Mouse (Mus musculus): ENCODE data around the gene Pkd1.

Pkd1 gene

DNA sequence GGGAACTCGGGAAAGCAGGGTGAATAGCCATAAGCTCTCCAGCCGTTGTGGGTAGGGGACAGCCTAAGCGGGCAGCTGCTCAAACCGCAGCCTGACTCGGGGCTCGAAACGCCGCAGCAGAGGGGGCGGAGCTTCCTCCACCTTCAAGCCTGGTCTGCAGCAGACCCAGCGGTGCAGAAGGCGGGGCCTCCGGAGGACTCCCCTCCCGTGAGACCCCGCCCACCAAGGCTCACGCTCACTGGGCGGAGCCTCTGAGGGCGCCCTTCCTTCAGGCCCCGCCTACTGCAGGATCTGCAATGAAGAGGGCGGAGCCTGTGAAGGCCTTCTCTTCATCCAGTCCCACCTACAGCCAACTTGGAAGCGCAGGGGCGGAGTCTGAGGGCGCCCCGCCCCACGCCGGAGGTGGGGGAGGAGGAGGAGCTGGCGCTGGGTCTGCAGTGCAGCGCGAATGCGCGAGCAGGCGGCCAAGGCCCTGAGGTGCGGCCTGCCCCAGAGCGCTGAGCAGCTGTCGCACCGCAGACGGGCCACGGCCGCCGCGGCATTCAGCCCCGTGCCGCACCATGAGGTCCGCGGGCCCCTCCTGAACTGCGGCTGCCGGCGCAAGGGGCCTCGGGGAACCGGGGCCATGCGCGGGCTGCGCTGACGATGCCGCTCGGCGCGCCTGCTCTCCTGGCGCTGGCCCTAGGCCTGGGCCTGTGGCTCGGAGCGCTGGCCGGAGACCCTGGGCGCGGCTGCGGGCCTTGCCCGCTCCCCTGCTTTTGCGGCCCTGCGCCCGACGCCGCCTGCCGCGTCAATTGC, at the start of gene Pkd1:
TSS of gene Pkd1 (plus strand) at position 217 of the 798 bp plus-strand sequence.
- DNase-seq = peak; percentile 91

- DNase-seq = peak; percentile 12
These were observed 47.4 kb upstream of the Pkd1 start for GRCm38 (mm10) chr17:24502208-24502607.

GRCm38 (mm10) chr17:24504085-24504484, 45.5 kb upstream of the Pkd1 start:
- peak; percentile 7 for DNase-seq

GRCm38 (mm10) chr17:24505286-24505955, 44.2 kb upstream of the Pkd1 start:
- DNase-seq = peak; percentile 9

- peak; percentile 43 for DNase-seq
These were observed 43.1 kb upstream of the Pkd1 start for GRCm38 (mm10) chr17:24506332-24507070.

DNA sequence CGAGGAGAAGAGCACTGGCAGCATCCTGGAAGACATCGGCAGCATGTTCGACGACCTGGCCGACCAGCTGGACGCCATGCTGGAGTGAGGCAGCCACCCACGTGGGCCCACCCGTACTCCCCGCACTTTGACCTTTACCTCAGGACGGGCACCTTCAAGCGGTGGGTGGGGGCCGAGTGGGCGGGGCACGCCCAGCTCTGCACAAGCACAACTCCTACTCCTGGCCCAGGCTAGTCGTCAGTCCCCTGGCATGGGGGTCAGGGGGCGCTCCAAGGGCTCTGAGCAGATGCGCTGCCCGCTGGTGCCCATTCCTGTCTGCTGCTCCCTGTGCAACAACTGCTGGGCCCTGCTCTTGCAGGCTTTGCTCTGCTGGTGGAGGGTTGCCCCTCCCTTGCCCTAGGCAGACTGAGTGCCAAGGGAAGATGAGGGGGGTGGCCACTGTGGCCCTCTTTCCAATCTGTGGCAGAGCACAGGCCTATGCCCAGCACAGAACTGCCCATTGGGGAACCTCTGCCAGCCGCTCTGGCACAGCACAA, 42.4 kb upstream of the Pkd1 start:
- peak; percentile 23 for DNase-seq

DNA sequence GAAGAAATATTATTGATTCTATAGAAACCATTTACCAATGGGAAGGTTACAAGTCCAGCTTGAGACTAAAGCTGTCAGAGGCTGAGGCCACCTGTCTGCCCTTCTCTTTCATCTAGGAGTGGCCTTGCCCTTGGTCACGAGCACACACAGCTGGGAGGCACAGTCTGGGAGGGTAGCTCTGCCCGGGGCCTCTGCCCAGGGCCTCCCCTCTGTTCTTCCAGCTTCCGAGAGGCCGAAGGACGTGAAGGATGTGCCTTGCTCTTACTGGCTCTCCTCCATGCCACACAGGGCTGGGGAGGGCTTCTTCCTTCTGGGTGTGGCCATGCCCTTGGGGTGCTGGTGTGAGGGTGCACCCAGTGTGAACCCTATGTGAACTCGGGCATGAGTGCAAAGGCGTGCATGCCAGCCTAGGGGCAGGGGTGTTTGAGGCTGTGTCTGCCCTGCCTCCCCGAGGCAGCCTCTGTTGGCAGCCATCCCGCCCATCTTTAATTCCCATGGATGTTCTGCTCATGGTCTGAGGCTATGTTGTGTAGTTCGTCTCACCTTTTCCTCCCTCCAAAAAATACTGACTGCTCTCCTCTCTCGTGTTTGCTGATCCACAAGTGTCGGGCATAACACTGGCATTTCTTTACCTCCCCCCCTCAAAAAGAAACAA, 41.7 kb upstream of the Pkd1 start:
- DNase-seq = peak; percentile 33

DNA sequence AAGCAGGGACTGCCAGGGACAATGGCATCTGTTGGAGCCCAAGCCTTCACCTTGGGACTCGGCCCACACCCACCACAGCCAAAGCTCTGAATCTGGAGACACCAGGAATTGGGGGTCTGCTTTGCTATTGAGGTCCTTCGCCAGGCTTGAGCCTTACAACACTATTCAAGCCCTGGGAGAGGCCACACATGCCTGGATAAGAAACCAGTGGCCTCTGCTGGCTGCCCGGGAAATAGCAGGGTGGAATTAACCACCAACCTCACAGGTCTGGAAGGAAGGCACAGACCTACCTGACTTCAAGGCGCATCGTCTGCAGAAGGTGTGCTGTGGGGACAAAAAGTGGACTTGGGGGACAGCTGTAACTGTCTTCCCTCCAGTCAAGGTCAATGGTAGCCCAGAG, 36.0 kb upstream of the Pkd1 start:
- DNase-seq = peak; percentile 63

GRCm38 (mm10) chr17:24514270-24515257, 35.1 kb upstream of the Pkd1 start:
- DNase-seq = no peak

DNA sequence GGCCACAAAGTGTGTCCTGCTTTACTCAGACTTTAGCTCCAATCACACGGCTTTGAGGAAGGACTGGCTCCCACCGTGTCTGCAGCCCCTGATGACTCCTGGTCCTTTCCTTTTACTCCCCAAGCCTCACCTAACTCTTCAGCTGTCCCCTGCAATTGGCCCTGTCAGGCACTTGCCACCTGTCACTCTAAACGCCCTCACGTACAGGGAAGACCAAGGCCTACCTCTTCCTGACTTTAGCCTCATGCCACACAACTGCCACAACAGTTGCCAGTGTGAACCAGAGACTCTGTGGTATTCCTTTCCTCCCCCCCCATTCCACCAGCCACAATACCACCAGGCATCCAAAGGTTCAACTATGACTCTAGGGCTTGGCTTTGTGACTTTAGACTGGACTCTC, 29.2 kb upstream of the Pkd1 start:
- no peak for DNase-seq

DNA sequence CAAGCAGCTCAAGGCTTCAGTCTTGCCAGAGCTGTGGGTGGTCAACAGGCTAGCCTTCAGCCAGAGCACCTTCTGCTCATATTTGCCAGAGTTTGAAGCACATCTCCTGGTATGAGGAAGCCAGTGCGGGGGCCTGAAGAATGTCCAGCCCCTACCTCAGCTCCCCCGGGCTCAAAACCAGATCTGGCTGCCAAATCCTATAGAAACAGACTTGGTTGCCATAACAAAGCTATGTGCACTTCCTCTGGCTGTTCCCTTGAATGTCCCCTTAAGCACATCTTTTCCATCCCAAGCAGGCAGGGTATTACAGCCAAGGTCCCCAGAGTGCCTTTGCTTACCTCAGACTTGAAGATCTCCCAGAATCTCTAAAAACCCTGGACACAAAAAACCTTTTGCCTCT, 24.9 kb upstream of the Pkd1 start:
- DNase-seq = no peak

- DNase-seq = no peak
These were observed 22.3 kb upstream of the Pkd1 start for GRCm38 (mm10) chr17:24527315-24527714.

- peak; percentile 82 for DNase-seq
These were observed 21.7 kb upstream of the Pkd1 start, which contains the start of gene Traf7 for GRCm38 (mm10) chr17:24527723-24528559. Gene Traf7, minus strand, starts transcription at chr17:24527938.

GRCm38 (mm10) chr17:24528560-24528918, 21.1 kb upstream of the Pkd1 start:
- no peak for DNase-seq

GRCm38 (mm10) chr17:24529007-24529451, 20.6 kb upstream of the Pkd1 start:
- DNase-seq = peak; percentile 68

DNA sequence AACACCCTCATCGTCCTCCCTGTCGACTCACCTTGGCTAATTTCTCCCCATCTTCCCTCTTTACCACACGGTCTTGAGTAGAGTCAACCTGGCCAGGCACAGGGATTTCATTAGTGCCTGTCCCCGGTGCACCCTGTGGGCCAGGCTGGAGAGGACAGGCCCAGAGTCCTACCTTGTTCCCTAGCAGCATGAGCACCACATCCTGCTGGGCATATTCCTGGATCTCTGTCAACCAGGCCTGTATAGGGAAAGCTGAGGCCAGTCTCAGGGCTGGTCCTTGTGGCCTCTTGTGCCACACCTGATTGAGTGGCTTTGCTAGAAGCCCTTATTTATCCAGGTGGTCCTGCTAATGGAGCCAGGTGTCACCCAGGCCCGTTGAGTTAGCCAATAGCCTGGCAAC, 19.8 kb upstream of the Pkd1 start:
- no peak for DNase-seq

- DNase-seq = no peak
These were observed 19.1 kb upstream of the Pkd1 start for GRCm38 (mm10) chr17:24530361-24531050.

DNA sequence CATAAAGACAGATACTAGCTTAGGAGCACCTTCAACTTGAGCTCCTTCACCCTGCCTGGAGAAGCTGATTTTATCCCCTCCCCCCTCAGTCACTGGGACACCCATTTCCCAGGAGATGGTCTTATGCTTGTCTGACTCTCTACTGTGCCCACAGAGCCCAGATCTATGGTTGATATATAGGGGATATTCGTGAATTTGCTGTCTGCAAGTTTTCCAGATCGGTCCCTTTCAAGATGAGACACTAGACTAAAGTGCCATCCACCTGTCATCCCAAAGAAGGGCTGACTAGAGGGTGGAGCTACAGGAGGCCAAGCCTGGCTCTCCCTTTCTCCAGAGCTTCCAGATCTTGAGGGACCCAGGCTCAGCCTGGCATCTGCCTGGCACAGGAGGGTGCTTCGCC, 18.6 kb upstream of the Pkd1 start:
- no peak for DNase-seq

- DNase-seq = no peak
These were observed 17.6 kb upstream of the Pkd1 start for GRCm38 (mm10) chr17:24532045-24532444.

All from right cerebral cortex, postnatal 4 days (tissue).